Mouse (Mus musculus) small intestine, adult 2 months (tissue): ENCODE results near the gene Fmo1.

ENCODE experiments used
- CTCF ChIP-seq: fragments of 200-500 bp; IDR thresholded peaks from 2 replicates; pipeline ENCODE4 v1.5.1; 2012; ENCODE audit warnings: low read depth, mild to moderate bottlenecking, control low read depth, inconsistent platforms, low read length, moderate library complexity, mixed read lengths; ENCODE audit not compliant: insufficient replicate concordance, insufficient read length; ENCODE audit errors: extremely low read depth
- POLR2A ChIP-seq: fragments of 200-500 bp; IDR thresholded peaks from 2 replicates; pipeline ENCODE4 v1.6.1; 2012; ENCODE audit warnings: low read depth, mild to moderate bottlenecking, control low read depth, inconsistent platforms, low read length, moderate library complexity

- no peak for TF ChIP-seq CTCF
- TF ChIP-seq POLR2A = no peak
Measured at GRCm38 (mm10) chr1:162867396-162867795, 986 bp upstream of the Fmo1 start.
